Mouse (Mus musculus): Measurements from ENCODE around the gene Sms. TPM values are rescaled to one million over a fixed set of nuclear protein-coding genes. Genes with fewer than 3 reads are reported as not detected.
A peak's percentile ranks its signal among the peaks of the same experiment; 100 is the strongest.

Gene Sms
- 48.7 and 73.1 TPM in 2 replicates for polyA plus RNA-seq (2015; fragmentation: Nextera tagmentation; extraction: Ambion mirVana)

GRCm38 (mm10) chrX:157491944-157492726, at the start of gene Sms:
Gene Sms (minus strand): TSS chrX:157492287.
- Histone ChIP-seq H3K9ac (peak within 1 kb of the TSS; percentile 90), H3K9me3 (no peaks in the 10 kb centered on the region), H3K4me3 (peak within 1 kb of the TSS; percentile 74), H3K36me3 (no peaks in the 10 kb centered on the region), H3K27me3 (replicated peaks) (no peaks in the 10 kb centered on the region), H3K4me2 (peak within 1 kb of the TSS; percentile 69), H3K27ac (replicated peaks) (peak within 1 kb of the TSS; percentile 83), H3K4me1 (peaks cover 5% of the 10 kb centered on the region)
- WGBS = 17% methylated on average over 36 of the region's 45 CpGs
- peak; percentile 81 for ATAC-seq (ENCODE audit: extremely low read depth, insufficient number of reproducible peaks, low FRiP score, low TSS enrichment)

- Histone ChIP-seq H3K27me3 (replicated peaks) (no peaks in the 10 kb centered on the region), H3K27ac (replicated peaks) (no peak overlapping the region), H3K4me3 (no peak overlapping the region), H3K9me3 (no peaks in the 10 kb centered on the region), H3K36me3 (no peaks in the 10 kb centered on the region), H3K9ac (no peak overlapping the region), H3K4me2 (no peak overlapping the region), H3K4me1 (no peaks in the 10 kb centered on the region)
- 43% methylated on average over 5 of the region's 5 CpGs for WGBS
- ATAC-seq (ENCODE audit: extremely low read depth, insufficient number of reproducible peaks, low FRiP score, low TSS enrichment) = no peak
Measured at GRCm38 (mm10) chrX:157506400-157506799, 14.3 kb upstream of the Sms start.

GRCm38 (mm10) chrX:157504506-157504905, 12.4 kb upstream of the Sms start:
- H3K27me3 ChIP-seq (replicated peaks) = no peaks in the 10 kb centered on the region
- no peak overlapping the region for H3K9ac ChIP-seq
- no peak overlapping the region for H3K27ac ChIP-seq (replicated peaks)
- H3K4me1 ChIP-seq = no peaks in the 10 kb centered on the region
- 37% methylated on average over 1 of the region's 1 CpGs for WGBS
- ATAC-seq (ENCODE audit: extremely low read depth, insufficient number of reproducible peaks, low FRiP score, low TSS enrichment) = no peak
- H3K9me3 ChIP-seq = no peaks in the 10 kb centered on the region
- no peak overlapping the region for H3K4me3 ChIP-seq
- no peak overlapping the region for H3K4me2 ChIP-seq
- H3K36me3 ChIP-seq = no peaks in the 10 kb centered on the region

- no peaks in the 10 kb centered on the region for H3K27me3 ChIP-seq (replicated peaks)
- no peaks in the 10 kb centered on the region for H3K4me1 ChIP-seq
- ATAC-seq (ENCODE audit: extremely low read depth, insufficient number of reproducible peaks, low FRiP score, low TSS enrichment) = no peak
- WGBS = 64% methylated on average over 2 of the region's 2 CpGs
- H3K27ac ChIP-seq (replicated peaks) = no peak overlapping the region
- H3K36me3 ChIP-seq = no peaks in the 10 kb centered on the region
- H3K9me3 ChIP-seq = no peaks in the 10 kb centered on the region
- H3K4me3 ChIP-seq = no peak overlapping the region
- H3K4me2 ChIP-seq = no peak overlapping the region
- H3K9ac ChIP-seq = no peak overlapping the region
Measured at GRCm38 (mm10) chrX:157501871-157502270, 9.8 kb upstream of the Sms start.

GRCm38 (mm10) chrX:157500004-157500403, 7.9 kb upstream of the Sms start:
- Histone ChIP-seq H3K4me1 (no peaks in the 10 kb centered on the region), H3K9ac (no peak overlapping the region), H3K9me3 (no peaks in the 10 kb centered on the region), H3K27ac (replicated peaks) (no peak overlapping the region), H3K4me2 (no peak overlapping the region), H3K27me3 (replicated peaks) (no peaks in the 10 kb centered on the region), H3K36me3 (no peaks in the 10 kb centered on the region), H3K4me3 (no peak overlapping the region)
- WGBS = 74% methylated on average over 8 of the region's 8 CpGs
- no peak for ATAC-seq (ENCODE audit: extremely low read depth, insufficient number of reproducible peaks, low FRiP score, low TSS enrichment)

- Histone ChIP-seq H3K4me1 (peaks cover 5% of the 10 kb centered on the region), H3K9me3 (no peaks in the 10 kb centered on the region), H3K27ac (replicated peaks) (no peak overlapping the region), H3K9ac (no peak overlapping the region), H3K36me3 (no peaks in the 10 kb centered on the region), H3K4me2 (no peak overlapping the region), H3K27me3 (replicated peaks) (no peaks in the 10 kb centered on the region), H3K4me3 (no peak overlapping the region)
- no peak for ATAC-seq (ENCODE audit: extremely low read depth, insufficient number of reproducible peaks, low FRiP score, low TSS enrichment)
- 73% methylated on average over 4 of the region's 4 CpGs for WGBS
Measured at GRCm38 (mm10) chrX:157493159-157493558, 1.1 kb upstream of the Sms start.

GRCm38 (mm10) chrX:157491145-157491935, 747 bp downstream of the Sms start:
- H3K27ac ChIP-seq (replicated peaks) = peak overlapping the region; percentile 83
- H3K4me2 ChIP-seq = peak overlapping the region; percentile 69
- H3K4me1 ChIP-seq = peaks cover 5% of the 10 kb centered on the region
- no peaks in the 10 kb centered on the region for H3K27me3 ChIP-seq (replicated peaks)
- H3K9ac ChIP-seq = peak overlapping the region; percentile 90
- peak; percentile 10; the same call in 1 of the 2 replicates for ATAC-seq (ENCODE audit: extremely low read depth, insufficient number of reproducible peaks, low FRiP score, low TSS enrichment)
- WGBS = 15% methylated on average over 57 of the region's 104 CpGs
- no peaks in the 10 kb centered on the region for H3K9me3 ChIP-seq
- no peaks in the 10 kb centered on the region for H3K36me3 ChIP-seq
- peak overlapping the region; percentile 74 for H3K4me3 ChIP-seq

GRCm38 (mm10) chrX:157490769-157491144, 1.3 kb downstream of the Sms start:
- H3K9ac ChIP-seq = peak overlapping the region; percentile 90
- H3K4me3 ChIP-seq = peak overlapping the region; percentile 74
- H3K27ac ChIP-seq (replicated peaks) = peak overlapping the region; percentile 83
- no peak for ATAC-seq (ENCODE audit: extremely low read depth, insufficient number of reproducible peaks, low FRiP score, low TSS enrichment)
- no peaks in the 10 kb centered on the region for H3K27me3 ChIP-seq (replicated peaks)
- no peaks in the 10 kb centered on the region for H3K9me3 ChIP-seq
- H3K4me1 ChIP-seq = peaks cover 5% of the 10 kb centered on the region
- H3K4me2 ChIP-seq = peak overlapping the region; percentile 69
- H3K36me3 ChIP-seq = no peaks in the 10 kb centered on the region
- 5% methylated on average over 12 of the region's 12 CpGs for WGBS

- Histone ChIP-seq H3K27ac (replicated peaks) (0 out of 2 replicates have a peak overlapping the region, but pooled peaks have one; percentile 5), H3K4me3 (peak overlapping the region; percentile 74), H3K36me3 (no peaks in the 10 kb centered on the region), H3K9me3 (no peaks in the 10 kb centered on the region), H3K9ac (peak overlapping the region; percentile 90), H3K4me2 (peak overlapping the region; percentile 69), H3K4me1 (peaks cover 5% of the 10 kb centered on the region), H3K27me3 (replicated peaks) (no peaks in the 10 kb centered on the region)
- WGBS = 10% methylated on average over 9 of the region's 9 CpGs
- no peak for ATAC-seq (ENCODE audit: extremely low read depth, insufficient number of reproducible peaks, low FRiP score, low TSS enrichment)
Measured at GRCm38 (mm10) chrX:157489871-157490721, 2.0 kb downstream of the Sms start.

GRCm38 (mm10) chrX:157488831-157489230, 3.3 kb downstream of the Sms start:
- no peaks in the 10 kb centered on the region for H3K27me3 ChIP-seq (replicated peaks)
- no peak overlapping the region for H3K4me2 ChIP-seq
- H3K36me3 ChIP-seq = no peaks in the 10 kb centered on the region
- H3K4me3 ChIP-seq = no peak overlapping the region
- H3K9ac ChIP-seq = no peak overlapping the region
- no peaks in the 10 kb centered on the region for H3K9me3 ChIP-seq
- no peak overlapping the region for H3K27ac ChIP-seq (replicated peaks)
- peaks cover 5% of the 10 kb centered on the region for H3K4me1 ChIP-seq
- 81% methylated on average over 3 of the region's 3 CpGs for WGBS
- ATAC-seq (ENCODE audit: extremely low read depth, insufficient number of reproducible peaks, low FRiP score, low TSS enrichment) = no peak

- no peak overlapping the region for H3K4me2 ChIP-seq
- no peak overlapping the region for H3K27ac ChIP-seq (replicated peaks)
- WGBS = 47% methylated on average over 2 of the region's 2 CpGs
- H3K36me3 ChIP-seq = no peaks in the 10 kb centered on the region
- H3K9ac ChIP-seq = no peak overlapping the region
- no peak for ATAC-seq (ENCODE audit: extremely low read depth, insufficient number of reproducible peaks, low FRiP score, low TSS enrichment)
- peaks cover 8% of the 10 kb centered on the region for H3K4me1 ChIP-seq
- no peaks in the 10 kb centered on the region for H3K27me3 ChIP-seq (replicated peaks)
- no peak overlapping the region for H3K4me3 ChIP-seq
- no peaks in the 10 kb centered on the region for H3K9me3 ChIP-seq
Measured at GRCm38 (mm10) chrX:157486765-157487164, 5.3 kb downstream of the Sms start.

Measured in heart, embryonic 13.5 days (tissue).